Mouse (Mus musculus): Measurements from ENCODE around the gene Tubgcp6. TPM values are rescaled to one million over a fixed set of nuclear protein-coding genes. Genes with fewer than 3 reads are reported as not detected.

The Tubgcp6 gene
- total RNA-seq, 2 experiments from 2014 or later: 13.4 to 16.4 TPM

DNA sequence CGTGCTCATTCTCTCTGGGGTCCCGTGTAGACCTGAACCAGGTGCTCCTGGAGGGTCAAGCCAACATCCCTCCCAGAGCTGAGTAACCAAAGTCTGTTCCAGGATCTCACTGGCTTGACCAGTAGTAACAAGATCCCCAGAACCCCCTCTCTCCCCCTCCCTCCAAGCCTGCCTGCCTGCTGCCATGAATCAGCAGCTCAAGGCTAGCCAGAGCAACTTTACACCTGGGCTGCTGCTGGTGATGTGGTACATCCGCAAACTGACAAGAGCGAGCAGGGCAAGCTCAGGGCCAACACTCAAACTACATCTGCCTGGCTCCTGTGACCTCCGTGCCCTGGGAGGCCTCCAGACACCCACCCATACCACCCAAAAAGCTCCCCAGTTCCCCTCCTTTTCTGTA lies 18.5 kb upstream of the Tubgcp6 start:
- no peak for DNase-seq

- DNase-seq: peak; percentile 64 to 76
These were observed 17.8 kb upstream of the Tubgcp6 start, which contains the start of gene Mapk12 for GRCm38 (mm10) chr15:89140659-89141252. Mapk12 (minus strand) TSS chr15:89140703.

GRCm38 (mm10) chr15:89140048-89140658 lies 17.2 kb upstream of the Tubgcp6 start:
- DNase-seq: peak; percentile 44 to 47

DNA sequence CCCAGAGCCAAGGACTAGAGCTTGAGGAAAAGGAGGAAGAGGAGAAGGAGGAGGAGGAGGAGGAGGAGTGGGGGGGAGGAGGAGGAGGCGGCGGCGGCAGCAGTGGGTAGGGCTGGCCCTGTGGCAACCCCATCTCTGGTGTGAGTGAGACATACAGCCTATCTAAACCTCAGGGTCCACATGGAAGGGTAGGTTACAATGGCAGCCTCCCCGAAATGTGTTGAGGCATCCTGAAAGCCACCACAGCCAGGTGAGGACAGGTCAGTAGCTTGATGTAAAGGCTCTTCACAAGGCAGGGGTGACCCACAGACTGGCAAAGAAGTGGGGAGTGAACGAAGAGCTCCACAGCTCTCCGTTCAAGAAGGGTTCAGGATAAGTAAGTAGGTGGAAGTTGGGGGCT lies 15.6 kb upstream of the Tubgcp6 start:
- no peak for DNase-seq

DNA sequence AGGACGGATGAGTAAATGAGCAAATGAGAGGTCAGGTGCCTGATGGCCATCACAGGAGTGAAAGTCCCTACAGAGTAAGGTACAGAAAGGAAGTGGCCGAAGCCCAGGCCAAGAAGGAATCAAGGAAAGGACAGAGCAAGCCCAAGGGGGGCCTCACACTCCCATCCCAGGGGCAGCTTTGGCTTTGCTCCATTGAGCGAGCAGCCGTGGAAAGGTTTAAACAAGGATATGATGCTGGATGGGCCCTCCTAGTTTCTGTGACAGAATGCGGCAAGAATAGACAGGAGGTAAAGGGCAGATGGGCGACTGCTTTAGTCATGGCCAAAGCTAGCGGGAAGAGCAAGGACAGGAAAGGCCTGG lies 15.1 kb upstream of the Tubgcp6 start:
- DNase-seq: no peak

GRCm38 (mm10) chr15:89137378-89138045 lies 14.6 kb upstream of the Tubgcp6 start:
- no peak for DNase-seq

DNA sequence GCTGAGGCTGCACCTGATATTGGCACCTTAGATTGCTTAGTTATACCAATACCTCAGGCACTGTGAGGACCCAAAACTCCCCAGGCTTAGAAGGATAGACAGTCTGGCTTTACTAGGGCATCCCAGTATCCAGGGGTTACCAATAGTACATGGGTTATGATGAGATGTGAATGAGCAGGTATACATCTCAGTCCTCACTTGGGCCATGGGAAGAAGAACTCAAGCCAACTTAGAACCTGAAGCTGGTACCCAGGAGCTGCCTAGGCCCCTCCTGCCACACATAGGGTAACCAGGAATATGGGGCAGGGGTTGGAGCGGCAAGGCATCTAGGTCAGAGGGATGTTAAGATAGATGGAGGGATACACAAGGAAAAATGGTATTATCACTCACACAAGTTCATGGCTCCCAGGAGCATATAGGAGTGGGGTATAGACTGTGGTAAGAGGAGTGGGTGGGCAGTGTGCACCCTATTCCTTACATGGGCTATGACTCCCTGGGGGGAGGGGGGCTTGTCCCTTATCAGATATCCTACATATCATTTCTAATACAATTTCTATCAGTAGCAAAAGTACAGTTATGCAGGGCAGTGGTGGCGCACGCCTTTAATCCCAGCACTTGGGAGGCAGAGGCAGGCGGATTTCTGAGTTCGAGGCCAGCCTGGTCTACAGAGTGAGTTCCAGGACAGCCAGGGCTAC lies 13.7 kb upstream of the Tubgcp6 start:
- DNase-seq: no peak

- DNase-seq: no peak
These were observed 8.4 kb upstream of the Tubgcp6 start for GRCm38 (mm10) chr15:89131316-89131715.

DNA sequence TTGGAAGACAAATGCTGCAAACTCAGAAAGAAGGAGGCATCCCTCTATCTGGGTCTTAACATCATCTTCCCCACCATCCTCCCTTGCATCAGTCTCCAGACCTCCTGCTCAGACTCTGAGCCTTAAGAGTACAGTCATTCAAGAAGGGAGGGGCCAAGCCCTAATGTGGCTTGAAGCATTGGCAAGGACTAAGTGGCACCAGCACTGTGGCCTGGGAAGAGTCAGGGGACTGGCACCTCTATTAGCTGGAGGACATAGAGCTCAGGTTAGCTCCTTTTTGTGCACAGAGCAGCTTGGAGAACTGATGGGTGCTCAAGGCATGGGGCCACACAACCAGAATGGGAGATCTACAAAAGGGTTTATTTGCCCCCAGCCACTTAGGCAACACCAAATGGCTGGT lies 7.3 kb upstream of the Tubgcp6 start:
- no peak for DNase-seq

- peak; percentile 86 to 89 for DNase-seq
These were observed 5.8 kb upstream of the Tubgcp6 start, which contains the start of gene Hdac10 for GRCm38 (mm10) chr15:89128382-89129350. Hdac10 (minus strand) TSS chr15:89128700.

DNA sequence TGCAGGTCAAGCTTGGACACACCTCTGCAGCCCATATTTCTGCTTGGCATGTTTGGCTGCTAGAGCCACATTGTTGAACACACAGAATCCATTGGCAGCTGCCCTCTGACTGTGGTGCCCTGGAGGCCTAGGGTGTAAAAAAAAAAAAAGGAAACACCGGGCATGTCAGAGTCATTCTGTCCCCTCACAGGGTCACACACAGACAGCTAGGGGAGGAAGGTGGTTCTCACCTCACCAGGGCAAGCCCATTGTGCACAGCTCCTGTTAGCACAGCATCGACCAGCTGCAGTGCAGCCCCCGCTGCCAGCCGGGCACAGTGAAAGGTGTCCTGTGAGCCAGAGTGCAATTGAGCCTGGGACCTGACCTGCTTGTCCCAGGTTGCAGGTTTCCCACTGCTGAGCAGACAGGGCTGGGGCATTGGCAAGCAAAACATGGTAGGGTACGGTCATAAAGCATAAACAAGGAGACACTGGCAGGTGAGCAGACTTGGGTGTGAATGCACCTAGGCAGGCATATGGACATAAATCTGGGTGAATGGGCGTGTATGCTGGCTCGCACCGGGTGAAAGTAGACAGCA lies 4.5 kb upstream of the Tubgcp6 start:
- DNase-seq: no peak

GRCm38 (mm10) chr15:89126622-89127021 lies 3.7 kb upstream of the Tubgcp6 start:
- no peak for DNase-seq

DNA sequence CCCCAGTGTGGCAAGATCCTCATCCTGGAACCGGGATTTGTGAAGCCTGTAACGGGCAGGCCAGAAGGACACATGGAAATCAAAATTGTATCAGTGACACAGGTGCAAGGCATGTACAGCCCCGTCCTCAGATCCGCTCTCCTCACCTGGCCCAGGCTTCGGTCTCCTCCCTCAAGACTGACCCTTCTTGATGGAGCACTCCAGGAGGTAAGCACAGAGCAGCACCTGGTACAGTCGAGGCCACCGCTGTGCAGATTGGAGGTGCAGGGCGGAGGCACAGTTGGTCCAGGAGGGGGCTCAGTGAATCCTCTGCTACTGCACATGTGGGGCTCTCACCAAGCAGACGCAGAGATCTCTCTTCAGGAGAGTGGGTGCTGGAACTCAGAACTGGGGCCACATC lies 2.4 kb upstream of the Tubgcp6 start:
- no peak for DNase-seq

GRCm38 (mm10) chr15:89124312-89124711 lies 1.4 kb upstream of the Tubgcp6 start:
- DNase-seq: no peak

- DNase-seq: peak in 1 of 2 experiments; percentile 53
These were observed 683 bp upstream of the Tubgcp6 start for GRCm38 (mm10) chr15:89123595-89123994.

GRCm38 (mm10) chr15:89118007-89118406 lies 4.9 kb downstream of the Tubgcp6 start:
- no peak for DNase-seq

GRCm38 (mm10) chr15:89110147-89110546 lies 12.8 kb downstream of the Tubgcp6 start:
- DNase-seq: peak; percentile 74 to 79

GRCm38 (mm10) chr15:89106976-89107375 lies 15.9 kb downstream of the Tubgcp6 start:
- DNase-seq: no peak

DNA sequence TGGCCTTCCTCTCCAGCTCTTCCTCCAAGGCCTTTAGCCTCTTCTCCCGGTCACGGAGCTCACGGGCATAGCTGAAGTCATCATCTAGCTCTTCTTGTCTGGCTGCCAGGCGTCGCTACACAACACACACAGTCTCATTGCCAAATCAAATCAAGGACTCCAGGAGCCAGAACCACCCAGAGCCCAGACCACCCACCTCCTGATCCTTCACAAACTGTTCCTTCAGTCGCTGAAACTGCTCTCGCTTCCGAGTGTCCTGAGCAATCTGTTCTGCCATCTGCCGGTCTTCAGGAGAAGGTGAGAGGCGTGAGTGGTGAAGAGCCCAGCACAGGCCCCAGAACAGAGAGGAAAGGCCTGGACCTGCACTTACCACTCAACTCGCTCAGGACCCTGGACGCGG lies 16.8 kb downstream of the Tubgcp6 start:
- no peak for DNase-seq

- DNase-seq: no peak
These were observed 18.5 kb downstream of the Tubgcp6 start for GRCm38 (mm10) chr15:89104425-89104824.

DNA sequence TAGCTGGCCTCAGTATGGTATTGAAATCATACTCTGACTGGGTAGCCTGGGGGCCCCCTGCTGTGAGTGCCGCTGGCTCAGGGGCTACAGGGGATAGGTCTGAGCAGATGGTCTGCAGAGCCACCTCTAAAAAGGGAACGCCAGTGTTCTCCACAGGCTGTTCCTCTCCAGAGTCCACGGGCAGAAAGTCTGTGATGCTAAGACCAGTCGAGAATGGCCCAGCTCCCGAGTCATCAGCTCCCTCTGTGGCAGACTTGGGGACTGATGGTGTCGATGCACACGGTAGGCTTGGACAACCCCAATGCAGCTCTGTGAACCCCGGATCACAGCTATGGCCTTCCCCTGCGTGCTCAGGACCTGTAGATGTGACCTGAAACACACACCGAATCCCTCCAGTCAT lies 19.0 kb downstream of the Tubgcp6 start:
- no peak for DNase-seq
